Mouse (Mus musculus): Measurements from ENCODE around the gene Macrod2. TPM values are rescaled to one million over a fixed set of nuclear protein-coding genes. Genes with fewer than 3 reads are reported as not detected.

The Macrod2 gene
- polyA plus RNA-seq, 1 experiment from 2014 or later: 45.9 TPM

GRCm38 (mm10) chr2:141173167-141173566 is 778.1 kb downstream of the Macrod2 start:
- Histone ChIP-seq H3K4me2 (no peak overlapping the region), H3K27ac (ENCODE audit: low read depth, low read length) (no peak overlapping the region), H3K4me1 (ENCODE audit: control insufficient read depth, insufficient read depth, low read length) (no peaks in the 10 kb centered on the region), H3K9ac (ENCODE audit: low read length) (no peak overlapping the region), H3K4me3 (ENCODE audit: low read depth, low read length) (no peak overlapping the region), H3K27me3 (ENCODE audit: control insufficient read depth, insufficient read depth, low read length) (no peaks in the 10 kb centered on the region), H3K36me3 (ENCODE audit: control insufficient read depth, insufficient read depth, low read length) (no peaks in the 10 kb centered on the region), H3K9me3 (ENCODE audit: control insufficient read depth, low read length) (no peaks in the 10 kb centered on the region)
- ATAC-seq (ENCODE audit: low FRiP score) (no peak), DNase-seq (ENCODE audit: low spot score, missing footprints) (no peak)
- WGBS: 52% methylated on average over 1 of the region's 1 CpGs

- DNase-seq (ENCODE audit: low spot score, missing footprints): peak; percentile 75
- no peaks in the 10 kb centered on the region for H3K9me3 ChIP-seq (ENCODE audit: control insufficient read depth, low read length)
- H3K4me2 ChIP-seq: no peak overlapping the region
- no peaks in the 10 kb centered on the region for H3K4me1 ChIP-seq (ENCODE audit: control insufficient read depth, insufficient read depth, low read length)
- no peak overlapping the region for H3K4me3 ChIP-seq (ENCODE audit: low read depth, low read length)
- no peak for ATAC-seq (ENCODE audit: low FRiP score)
- H3K27ac ChIP-seq (ENCODE audit: low read depth, low read length): no peak overlapping the region
- no peaks in the 10 kb centered on the region for H3K36me3 ChIP-seq (ENCODE audit: control insufficient read depth, insufficient read depth, low read length)
- H3K9ac ChIP-seq (ENCODE audit: low read length): no peak overlapping the region
- H3K27me3 ChIP-seq (ENCODE audit: control insufficient read depth, insufficient read depth, low read length): no peaks in the 10 kb centered on the region
- WGBS: 90% methylated on average over 3 of the region's 3 CpGs
Observed at GRCm38 (mm10) chr2:141173607-141174006, 778.5 kb downstream of the Macrod2 start.

- H3K9me3 ChIP-seq (ENCODE audit: control insufficient read depth, low read length): no peaks in the 10 kb centered on the region
- no peaks in the 10 kb centered on the region for H3K4me1 ChIP-seq (ENCODE audit: control insufficient read depth, insufficient read depth, low read length)
- no peaks in the 10 kb centered on the region for H3K27me3 ChIP-seq (ENCODE audit: control insufficient read depth, insufficient read depth, low read length)
- WGBS: 69% methylated on average over 1 of the region's 1 CpGs
- no peak overlapping the region for H3K4me2 ChIP-seq
- no peak overlapping the region for H3K27ac ChIP-seq (ENCODE audit: low read depth, low read length)
- H3K4me3 ChIP-seq (ENCODE audit: low read depth, low read length): no peak overlapping the region
- ATAC-seq (ENCODE audit: low FRiP score): no peak
- H3K36me3 ChIP-seq (ENCODE audit: control insufficient read depth, insufficient read depth, low read length): no peaks in the 10 kb centered on the region
- DNase-seq (ENCODE audit: low spot score, missing footprints): no peak
- H3K9ac ChIP-seq (ENCODE audit: low read length): no peak overlapping the region
Observed at GRCm38 (mm10) chr2:141180656-141181055, 785.5 kb downstream of the Macrod2 start.

- no peaks in the 10 kb centered on the region for H3K27me3 ChIP-seq (ENCODE audit: control insufficient read depth, insufficient read depth, low read length)
- H3K4me3 ChIP-seq (ENCODE audit: low read depth, low read length): no peak overlapping the region
- 75% methylated on average over 5 of the region's 5 CpGs for WGBS
- peak; percentile 31 for DNase-seq (ENCODE audit: low spot score, missing footprints)
- no peak for ATAC-seq (ENCODE audit: low FRiP score)
- no peaks in the 10 kb centered on the region for H3K9me3 ChIP-seq (ENCODE audit: control insufficient read depth, low read length)
- no peak overlapping the region for H3K27ac ChIP-seq (ENCODE audit: low read depth, low read length)
- no peak overlapping the region for H3K9ac ChIP-seq (ENCODE audit: low read length)
- H3K4me2 ChIP-seq: no peak overlapping the region
- no peaks in the 10 kb centered on the region for H3K36me3 ChIP-seq (ENCODE audit: control insufficient read depth, insufficient read depth, low read length)
- H3K4me1 ChIP-seq (ENCODE audit: control insufficient read depth, insufficient read depth, low read length): no peaks in the 10 kb centered on the region
Observed at GRCm38 (mm10) chr2:141182034-141182759, 787.1 kb downstream of the Macrod2 start.

- Histone ChIP-seq H3K4me1 (ENCODE audit: control insufficient read depth, insufficient read depth, low read length) (no peaks in the 10 kb centered on the region), H3K36me3 (ENCODE audit: control insufficient read depth, insufficient read depth, low read length) (no peaks in the 10 kb centered on the region), H3K4me2 (no peak overlapping the region), H3K27me3 (ENCODE audit: control insufficient read depth, insufficient read depth, low read length) (no peaks in the 10 kb centered on the region), H3K4me3 (ENCODE audit: low read depth, low read length) (no peak overlapping the region), H3K9me3 (ENCODE audit: control insufficient read depth, low read length) (no peaks in the 10 kb centered on the region), H3K9ac (ENCODE audit: low read length) (no peak overlapping the region), H3K27ac (ENCODE audit: low read depth, low read length) (no peak overlapping the region)
- ATAC-seq (ENCODE audit: low FRiP score) (no peak), DNase-seq (ENCODE audit: low spot score, missing footprints) (no peak)
Observed at GRCm38 (mm10) chr2:141194476-141194875, 799.4 kb downstream of the Macrod2 start.

GRCm38 (mm10) chr2:141200481-141200880 is 805.4 kb downstream of the Macrod2 start:
- H3K4me3 ChIP-seq (ENCODE audit: low read depth, low read length): no peak overlapping the region
- H3K27ac ChIP-seq (ENCODE audit: low read depth, low read length): no peak overlapping the region; the same call in 1 of the 2 replicates
- no peaks in the 10 kb centered on the region for H3K27me3 ChIP-seq (ENCODE audit: control insufficient read depth, insufficient read depth, low read length)
- 78% methylated on average over 4 of the region's 4 CpGs for WGBS
- no peaks in the 10 kb centered on the region for H3K36me3 ChIP-seq (ENCODE audit: control insufficient read depth, insufficient read depth, low read length)
- peak; percentile 72 for DNase-seq (ENCODE audit: low spot score, missing footprints)
- ATAC-seq (ENCODE audit: low FRiP score): no peak
- no peak overlapping the region for H3K4me2 ChIP-seq
- H3K9me3 ChIP-seq (ENCODE audit: control insufficient read depth, low read length): no peaks in the 10 kb centered on the region
- peaks cover 10% of the 10 kb centered on the region for H3K4me1 ChIP-seq (ENCODE audit: control insufficient read depth, insufficient read depth, low read length)
- H3K9ac ChIP-seq (ENCODE audit: low read length): no peak overlapping the region

- peaks cover 10% of the 10 kb centered on the region for H3K4me1 ChIP-seq (ENCODE audit: control insufficient read depth, insufficient read depth, low read length)
- no peaks in the 10 kb centered on the region for H3K36me3 ChIP-seq (ENCODE audit: control insufficient read depth, insufficient read depth, low read length)
- H3K4me2 ChIP-seq: no peak overlapping the region
- no peak overlapping the region for H3K4me3 ChIP-seq (ENCODE audit: low read depth, low read length)
- DNase-seq (ENCODE audit: low spot score, missing footprints) (peak; percentile 90), ATAC-seq (ENCODE audit: low FRiP score) (peak; percentile 90)
- WGBS: 37% methylated on average over 2 of the region's 2 CpGs
- H3K9ac ChIP-seq (ENCODE audit: low read length): no peak overlapping the region
- H3K27me3 ChIP-seq (ENCODE audit: control insufficient read depth, insufficient read depth, low read length): no peaks in the 10 kb centered on the region
- peak overlapping the region; percentile 48 for H3K27ac ChIP-seq (ENCODE audit: low read depth, low read length)
- H3K9me3 ChIP-seq (ENCODE audit: control insufficient read depth, low read length): no peaks in the 10 kb centered on the region
Observed at GRCm38 (mm10) chr2:141201303-141202014, 806.4 kb downstream of the Macrod2 start.

- no peaks in the 10 kb centered on the region for H3K36me3 ChIP-seq (ENCODE audit: control insufficient read depth, insufficient read depth, low read length)
- 47% methylated on average over 1 of the region's 1 CpGs for WGBS
- H3K4me2 ChIP-seq: no peak overlapping the region
- ATAC-seq (ENCODE audit: low FRiP score) (peak; percentile 61), DNase-seq (ENCODE audit: low spot score, missing footprints) (peak; percentile 90)
- H3K27ac ChIP-seq (ENCODE audit: low read depth, low read length): peak overlapping the region; percentile 17
- H3K4me1 ChIP-seq (ENCODE audit: control insufficient read depth, insufficient read depth, low read length): peaks cover 10% of the 10 kb centered on the region
- H3K9me3 ChIP-seq (ENCODE audit: control insufficient read depth, low read length): no peaks in the 10 kb centered on the region
- no peak overlapping the region for H3K4me3 ChIP-seq (ENCODE audit: low read depth, low read length)
- H3K27me3 ChIP-seq (ENCODE audit: control insufficient read depth, insufficient read depth, low read length): no peaks in the 10 kb centered on the region
- no peak overlapping the region for H3K9ac ChIP-seq (ENCODE audit: low read length)
Observed at GRCm38 (mm10) chr2:141202015-141202364, 806.9 kb downstream of the Macrod2 start.

GRCm38 (mm10) chr2:141211346-141211745 is 816.2 kb downstream of the Macrod2 start:
- Histone ChIP-seq H3K36me3 (ENCODE audit: control insufficient read depth, insufficient read depth, low read length) (no peaks in the 10 kb centered on the region), H3K9me3 (ENCODE audit: control insufficient read depth, low read length) (no peaks in the 10 kb centered on the region), H3K4me3 (ENCODE audit: low read depth, low read length) (no peak overlapping the region), H3K27ac (ENCODE audit: low read depth, low read length) (no peak overlapping the region), H3K27me3 (ENCODE audit: control insufficient read depth, insufficient read depth, low read length) (no peaks in the 10 kb centered on the region), H3K9ac (ENCODE audit: low read length) (no peak overlapping the region), H3K4me1 (ENCODE audit: control insufficient read depth, insufficient read depth, low read length) (no peaks in the 10 kb centered on the region), H3K4me2 (no peak overlapping the region)
- ATAC-seq (ENCODE audit: low FRiP score) (no peak), DNase-seq (ENCODE audit: low spot score, missing footprints) (no peak)
- 89% methylated on average over 5 of the region's 5 CpGs for WGBS
